Mouse (Mus musculus) ES-E14 (cell line): ENCODE data around the gene Srgap1. TPM values are rescaled to one million over a fixed set of nuclear protein-coding genes. Genes with fewer than 3 reads are reported as not detected.
"Not testable (repeated sequence)": the region's sequence is repeated elsewhere in the genome, so short reads cannot be mapped to it uniquely, and the experiment has no call there.

Experiments used
- DNase-seq: peaks from one replicate; pipeline ENCODE4 v3.0.0-alpha.2; 2013; ENCODE audit warnings: low read depth, low spot score
- H3K27ac ChIP-seq: 2 replicates; pipeline ENCODE4 v1.5.1; 2012; ENCODE audit warnings: low read depth, mild to moderate bottlenecking, low read length, moderate library complexity, mixed read lengths; ENCODE audit not compliant: poor library complexity, insufficient read depth, severe bottlenecking
- H3K36me3 ChIP-seq: 2 replicates; pipeline ENCODE4 v1.6.1; 2012; ENCODE audit warnings: mild to moderate bottlenecking, low read length, moderate library complexity, mixed read lengths; ENCODE audit not compliant: control insufficient read depth, poor library complexity, insufficient read depth, severe bottlenecking
- H3K4me1 ChIP-seq, 2 experiments: fragments of 150-350 bp in 1 of 2; sonication (generic) in 1 of 2; 2 replicates each; pipeline ENCODE4 v1.6.1; 2012; ENCODE audit warnings: low read length in 2 of 2, mild to moderate bottlenecking in 1 of 2, mixed read lengths in 1 of 2; ENCODE audit not compliant: control insufficient read depth in 2 of 2, insufficient read depth in 2 of 2, poor library complexity in 1 of 2
- H3K4me3 ChIP-seq, 2 experiments: fragments of 150-350 bp in 1 of 2; sonication (generic) in 1 of 2; 2 replicates each; pipeline ENCODE4 v1.5.1; 2012; ENCODE audit warnings: low read length in 2 of 2, low read depth in 1 of 2, mild to moderate bottlenecking in 1 of 2, mixed read lengths in 1 of 2; ENCODE audit not compliant: insufficient read depth in 1 of 2, poor library complexity in 1 of 2, severe bottlenecking in 1 of 2
- H3K9ac ChIP-seq: 2 replicates; pipeline ENCODE4 v1.6.1; 2012; ENCODE audit warnings: low read depth, mild to moderate bottlenecking, low read length, mixed read lengths; ENCODE audit not compliant: poor library complexity, insufficient read depth, severe bottlenecking
- H3K9me3 ChIP-seq: fragments of 150-350 bp; sonication (generic); 2 replicates; pipeline ENCODE4 v1.6.1; 2012; ENCODE audit warnings: low read depth, mild to moderate bottlenecking, low read length; ENCODE audit not compliant: control insufficient read depth, insufficient read depth
- CHD2 ChIP-seq: IDR thresholded peaks from 2 replicates; pipeline ENCODE4 v1.6.1; 2014; ENCODE audit warnings: mild to moderate bottlenecking, low read depth, low read length, inconsistent platforms
- HCFC1 ChIP-seq: IDR thresholded peaks from 2 replicates; pipeline ENCODE4 v1.6.1; 2012; ENCODE audit warnings: low read length, inconsistent platforms, borderline replicate concordance; ENCODE audit not compliant: insufficient read depth
- MAFK ChIP-seq: IDR thresholded peaks from 2 replicates; pipeline ENCODE4 v1.6.1; 2014; ENCODE audit warnings: mild to moderate bottlenecking, low read depth, low read length, inconsistent platforms; ENCODE audit not compliant: insufficient read depth
- ZC3H11A ChIP-seq: IDR thresholded peaks from 2 replicates; pipeline ENCODE4 v1.6.1; 2012; ENCODE audit warnings: low read depth, mild to moderate bottlenecking, inconsistent platforms, low read length, borderline replicate concordance
- ZNF384 ChIP-seq: IDR thresholded peaks from 2 replicates; pipeline ENCODE4 v1.6.1; 2012; ENCODE audit warnings: low read depth, low read length, inconsistent platforms
- in situ Hi-C, 2 experiments: fragments of 600-800 bp; cut with MboI; formaldehyde crosslinking; loops; one replicate each; pipeline ENCODE4 v1.15.1; 2025; ENCODE audit warnings: low sequenced_read_pairs in 2 of 2, inconsistent platforms in 1 of 2; ENCODE audit not compliant: unreplicated experiment in 2 of 2
- total RNA-seq: library from RNA; depleted of rRNA; stranded (reverse); fragments of 300-350 nt; gene quantifications from 2 replicates; pipeline ENCODE4 v1.2.3, GENCODE M21; 2012

The Srgap1 gene
- total RNA-seq, 1 experiment = 0.94 TPM

DNA sequence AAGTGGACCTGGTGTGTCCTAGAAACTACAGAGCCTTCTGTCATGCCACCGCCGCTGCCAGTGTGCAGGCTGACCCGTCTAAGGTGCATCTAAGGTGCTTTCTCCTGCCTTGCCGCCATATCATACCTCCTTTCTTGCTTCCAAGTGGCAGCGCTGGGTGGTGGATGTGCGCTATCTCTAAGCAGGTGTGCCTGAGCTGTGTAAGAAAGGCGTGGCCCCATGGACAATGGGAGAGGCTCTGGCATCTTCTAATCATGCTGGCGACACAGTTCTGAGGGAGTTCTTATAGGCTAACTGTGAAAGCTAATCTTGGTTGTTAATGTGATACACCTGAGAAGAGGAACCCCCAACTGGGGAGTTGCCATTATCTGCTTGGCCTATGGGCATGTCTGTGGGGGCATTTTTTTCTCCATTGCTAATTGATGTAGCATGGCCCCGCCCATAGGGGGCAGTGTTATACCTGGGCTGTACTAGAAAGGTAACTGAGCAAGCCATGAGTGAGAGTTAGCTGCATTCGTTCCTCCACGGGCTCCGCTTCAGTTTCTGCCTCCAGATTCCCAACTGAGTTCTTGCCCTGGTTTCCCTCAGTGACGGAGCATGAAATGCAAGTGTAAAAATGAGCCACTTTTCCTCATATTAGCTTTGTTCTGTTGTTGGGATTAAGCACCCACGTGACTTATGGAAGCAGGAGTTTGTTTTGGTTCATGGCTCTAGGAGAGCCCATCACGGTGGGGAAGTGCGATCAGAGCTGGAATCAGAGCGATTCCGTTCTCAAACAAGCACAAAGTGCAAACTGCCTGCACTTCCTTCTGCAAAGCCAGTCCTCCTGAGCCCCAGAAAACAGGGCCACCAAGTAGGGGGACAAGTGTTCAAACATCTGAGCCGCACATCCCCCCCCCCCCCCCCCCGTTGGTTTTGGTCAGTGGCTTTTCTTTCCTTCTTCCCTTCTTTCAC lies 276.2 kb downstream of the Srgap1 start:
- DNase-seq = no peak
- peaks cover 0 to 5% of the 10 kb centered on the region in 2 experiments; a peak in 1 of 4 replicates for H3K4me1 ChIP-seq
- TF ChIP-seq ZC3H11A = 0 out of 2 replicates have a peak, but pooled peaks have one; percentile 9
- no peak for TF ChIP-seq HCFC1
- no peaks in the 10 kb centered on the region for H3K9me3 ChIP-seq
- H3K9ac ChIP-seq = no peak overlapping the region; the same call in 1 of the 2 replicates
- no peak overlapping the region for H3K4me3 ChIP-seq
- no peak overlapping the region for H3K27ac ChIP-seq
- H3K36me3 ChIP-seq = no peaks in the 10 kb centered on the region
- in situ Hi-C loops = loop anchor here in 1 of 2 experiments (25.0 kb wide), 1 partner anchor 266 kb away; the partner anchor contains the start of gene Srgap1

- no peak overlapping the region for H3K27ac ChIP-seq
- no peak for DNase-seq
- in situ Hi-C loops = loop anchor here in 1 of 2 experiments (25.0 kb wide), 1 partner anchor 268 kb away; the partner anchor contains the start of gene Srgap1
- TF ChIP-seq ZNF384 (no peak), MAFK (no peak), ZC3H11A (no peak), HCFC1 (no peak), CHD2 (no peak)
- no peaks in the 10 kb centered on the region for H3K9me3 ChIP-seq
- H3K4me3 ChIP-seq = no peak overlapping the region
- no peaks in the 10 kb centered on the region for H3K36me3 ChIP-seq
- peaks cover 0 to 2% of the 10 kb centered on the region in 2 experiments; a peak in 1 of 4 replicates for H3K4me1 ChIP-seq
- no peak overlapping the region for H3K9ac ChIP-seq
These were observed 277.4 kb downstream of the Srgap1 start for GRCm38 (mm10) chr10:121769711-121770110.

DNA sequence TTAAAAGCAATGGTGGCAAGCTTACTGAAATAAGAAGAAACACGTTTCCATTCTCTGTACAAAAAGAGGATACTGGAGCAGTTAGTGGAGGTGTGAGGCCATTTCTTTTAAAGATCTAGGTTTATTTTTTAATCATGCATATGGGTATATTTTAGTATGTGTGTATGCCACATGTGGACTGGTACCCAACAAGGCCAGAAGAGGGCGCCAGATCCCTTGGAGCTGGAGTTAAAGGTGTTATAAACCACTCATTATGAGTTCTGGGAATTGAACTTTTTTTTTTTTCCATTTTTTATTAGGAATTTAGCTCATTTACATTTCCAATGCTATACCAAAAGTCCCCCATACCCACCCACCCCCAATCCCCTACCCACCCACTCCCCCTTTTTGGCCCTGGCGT lies 279.8 kb downstream of the Srgap1 start:
- H3K36me3 ChIP-seq, H3K27ac ChIP-seq, H3K4me3 ChIP-seq, H3K4me1 ChIP-seq, H3K9me3 ChIP-seq, H3K9ac ChIP-seq: not testable (repeated sequence)
- peak; percentile 43 for DNase-seq
- in situ Hi-C loops = loop anchor here in 1 of 2 experiments (25.0 kb wide), 1 partner anchor 270 kb away; the partner anchor contains the start of gene Srgap1
- peak; percentile 59; the same call in 1 of the 2 replicates for TF ChIP-seq ZC3H11A

GRCm38 (mm10) chr10:121765174-121766057 lies 281.7 kb downstream of the Srgap1 start:
- no peak overlapping the region for H3K27ac ChIP-seq
- no peak overlapping the region for H3K9ac ChIP-seq
- H3K9me3 ChIP-seq = no peaks in the 10 kb centered on the region
- no peaks in the 10 kb centered on the region for H3K4me1 ChIP-seq
- TF ChIP-seq ZNF384 (no peak), HCFC1 (no peak), ZC3H11A (no peak), MAFK (no peak), CHD2 (no peak)
- in situ Hi-C loops = loop anchor here in 1 of 2 experiments (25.0 kb wide), 1 partner anchor 272 kb away; the partner anchor contains the start of gene Srgap1
- no peaks in the 10 kb centered on the region for H3K36me3 ChIP-seq
- H3K4me3 ChIP-seq = no peak overlapping the region
- no peak for DNase-seq
